Comparison of ENCODE assay signal across 24 mouse cellular contexts in genomic region chr5:146461612-146462011, GRCm38 (mm10). TPM values are rescaled to one million over a fixed set of nuclear protein-coding genes. Genes with fewer than 3 reads are reported as not detected.
DNase-seq lines count a peak whose midpoint lies in the region; ATAC-seq and TF ChIP-seq lines count a peak whose summit lies in the region.
"Had no signal": no experiment of that assay in that cellular context is flagged by ENCODE, and none has a peak within 500 bp of the region (broad histone marks: within the 10 kb centered on the region; RNA-seq: fewer than 3 reads in every experiment).

No protein-coding gene starts in this region.

- no peaks in the 10 kb centered on the region for H3K79me2 ChIP-seq in liver, adult 2 months (ENCODE audit: control insufficient read depth, insufficient read depth, low read length)

- no peak overlapping the region for H3K4me3 ChIP-seq in liver, adult 2 months (ENCODE audit: insufficient read depth, low read depth, low read length)
- H3K4me3 ChIP-seq in kidney, adult 2 months (ENCODE audit: insufficient read depth, low read depth, low read length): no peak overlapping the region
- H3K4me3 ChIP-seq in kidney, postnatal 0 days (replicated peaks; ENCODE audit: low read depth, low read length): no peak overlapping the region
- H3K4me3 ChIP-seq: embryonic facial prominence, embryonic 13.5 days; heart, embryonic 12.5 days; liver, embryonic 13.5 days; stomach, embryonic 15.5 days had no signal

- no peak overlapping the region for H3K27ac ChIP-seq in liver, adult 2 months (replicated peaks; ENCODE audit: insufficient read depth, low read depth, low read length)
- peak overlapping the region; percentile 63 for H3K27ac ChIP-seq in kidney, adult 2 months (ENCODE audit: insufficient read depth, low read depth, low read length)
- no peak overlapping the region for H3K27ac ChIP-seq in kidney, postnatal 0 days
- H3K27ac ChIP-seq: embryonic facial prominence, embryonic 13.5 days; liver, embryonic 13.5 days; stomach, embryonic 15.5 days had no signal

- TF ChIP-seq CTCF in liver, adult 2 months (IDR thresholded peaks at IDR 0.05; ENCODE audit: low read depth, low read length): no peak
- TF ChIP-seq CTCF in kidney, adult 2 months (conservative IDR thresholded peaks at IDR 0.05; ENCODE audit: insufficient read depth, insufficient read length, low read depth, low read length): no peak
- TF ChIP-seq CTCF in kidney, postnatal 0 days (IDR thresholded peaks at IDR 0.05; ENCODE audit: low read depth): no peak

- peak; percentile 47 for DNase-seq in liver, adult 2 months (ENCODE audit: extremely low read depth, low read depth, low spot score)
- DNase-seq in liver: no peak
- peak; percentile 75 for DNase-seq in kidney, adult 2 months
- peak; percentile 12 for DNase-seq in kidney, postnatal 0 days (ENCODE audit: low spot score)
- DNase-seq in lung, postnatal 14 days: peak; percentile 3
- no peak for DNase-seq in cerebellum, adult 8-10 months
- DNase-seq in layer of hippocampus, postnatal 36 days: no peak
- DNase-seq: cerebellum, adult 2 months; heart, postnatal 14 days; liver, embryonic 13.5 days; thymus, adult 18-20 months had no signal

- no peaks in the 10 kb centered on the region for H3K27me3 ChIP-seq in liver, adult 2 months (ENCODE audit: control insufficient read depth, insufficient read depth, low read length)
- H3K27me3 ChIP-seq in kidney, adult 2 months (replicated peaks; ENCODE audit: control insufficient read depth, insufficient read depth, low read length): no peaks in the 10 kb centered on the region
- H3K27me3 ChIP-seq in kidney, postnatal 0 days (ENCODE audit: insufficient read depth, low read length): no peaks in the 10 kb centered on the region
- H3K27me3 ChIP-seq: embryonic facial prominence, embryonic 13.5 days; heart, embryonic 12.5 days; liver, embryonic 13.5 days; stomach, embryonic 15.5 days had no signal

- no peaks in the 10 kb centered on the region for H3K4me1 ChIP-seq in liver, adult 2 months (ENCODE audit: control insufficient read depth, insufficient read depth, low read length)
- no peaks in the 10 kb centered on the region for H3K4me1 ChIP-seq in kidney, adult 2 months (ENCODE audit: control insufficient read depth, insufficient read depth, low read length)
- no peaks in the 10 kb centered on the region for H3K4me1 ChIP-seq in kidney, postnatal 0 days (replicated peaks; ENCODE audit: insufficient read depth, low read length)
- H3K4me1 ChIP-seq: embryonic facial prominence, embryonic 13.5 days; heart, embryonic 12.5 days; liver, embryonic 13.5 days; stomach, embryonic 15.5 days had no signal

- no peak for TF ChIP-seq POLR2A in liver, adult 2 months (IDR thresholded peaks at IDR 0.05; ENCODE audit: extremely low read depth, insufficient read depth, low read length)
- TF ChIP-seq POLR2A in kidney, adult 2 months (IDR thresholded peaks at IDR 0.05; ENCODE audit: low read depth, low read length): no peak

- no peaks in the 10 kb centered on the region for H3K36me3 ChIP-seq in liver, adult 2 months (ENCODE audit: control insufficient read depth, insufficient read depth, low read length)
- no peaks in the 10 kb centered on the region for H3K36me3 ChIP-seq in kidney, adult 2 months (ENCODE audit: control insufficient read depth, insufficient read depth, low read length)
- H3K36me3 ChIP-seq in kidney, postnatal 0 days (ENCODE audit: insufficient read depth, low read length): no peaks in the 10 kb centered on the region
- H3K36me3 ChIP-seq: heart, embryonic 12.5 days; liver, embryonic 13.5 days; stomach, embryonic 15.5 days had no signal

- no peak overlapping the region for H3K9ac ChIP-seq in liver, adult 2 months (ENCODE audit: low read depth, low read length)
- no peak overlapping the region for H3K9ac ChIP-seq in kidney, postnatal 0 days (ENCODE audit: low read depth, low read length)
- H3K9ac ChIP-seq: embryonic facial prominence, embryonic 13.5 days; heart, embryonic 12.5 days; liver, embryonic 13.5 days; stomach, embryonic 15.5 days had no signal

- no peaks in the 10 kb centered on the region for H3K9me3 ChIP-seq in kidney, postnatal 0 days (replicated peaks; ENCODE audit: low read length)
- H3K9me3 ChIP-seq: embryonic facial prominence, embryonic 13.5 days; heart, embryonic 12.5 days; liver, embryonic 13.5 days; stomach, embryonic 15.5 days had no signal

- ATAC-seq in kidney, postnatal 0 days (replicated peaks; ENCODE audit: low FRiP score, low read depth): no peak
- ATAC-seq in erythroid progenitor cell, adult 5-6 weeks (replicated peaks; ENCODE audit: low FRiP score, poor library complexity, severe bottlenecking): no peak
- ATAC-seq: hindbrain, embryonic 16.5 days; intestine, embryonic 16.5 days; midbrain, embryonic 16.5 days had no signal

- WGBS in liver, adult 2 months: 45% methylated on average over 8 of the region's 8 CpGs
- 33% methylated on average over 8 of the region's 8 CpGs for WGBS in kidney, adult 2 months
- WGBS in kidney, postnatal 0 days: 47% methylated on average over 8 of the region's 8 CpGs

- no peak overlapping the region for H3K4me2 ChIP-seq in kidney, postnatal 0 days (ENCODE audit: low read length)
- H3K4me2 ChIP-seq: embryonic facial prominence, embryonic 13.5 days; heart, embryonic 12.5 days; liver, embryonic 13.5 days; stomach, embryonic 15.5 days had no signal

RNA-seq across cellular contexts. Expression of gene Gm6408, which starts 20.2 kb away (rescaled TPM):
- total RNA-seq in liver, adult 2 months (2014; rRNA removed): not detected in 2 replicates
- polyA plus RNA-seq in liver, adult 2 months (2012; rRNA removed): not detected in 2 replicates
- polyA plus RNA-seq in kidney, adult 2 months (2012; rRNA removed): not detected in 2 replicates
- not detected in 2 replicates for polyA plus RNA-seq in kidney, postnatal 0 days (2015; fragmentation: Nextera tagmentation; extraction: Ambion mirVana)
- total RNA-seq in erythroid progenitor cell, adult 5-6 weeks (2015; ENCODE audit: low replicate concordance): not detected in 2 replicates
- not detected in 2 replicates for total RNA-seq in erythroid progenitor cell, adult 5-6 weeks (2017; ENCODE audit: low replicate concordance)
- not detected for total RNA-seq in layer of hippocampus, postnatal 36 days (2021)
- total RNA-seq: adrenal gland, postnatal 4 days; gastrocnemius, adult 8-10 months; granulocyte monocyte progenitor cell, adult 5-6 weeks; heart, postnatal 14 days; left cerebral cortex, adult 8-10 months had no signal
- polyA plus RNA-seq: embryonic facial prominence, embryonic 13.5 days; heart, embryonic 12.5 days; hindbrain, embryonic 16.5 days; intestine, embryonic 16.5 days; limb, embryonic 11.5 days; liver, embryonic 13.5 days; lung, embryonic 16.5 days; midbrain, embryonic 16.5 days; stomach, embryonic 15.5 days had no signal

RNA-seq across cellular contexts. Expression of gene Gm6370, which starts 29.6 kb away (rescaled TPM):
- total RNA-seq in liver, adult 2 months (2014; rRNA removed): not detected in 2 replicates
- polyA plus RNA-seq in liver, adult 2 months (2012; rRNA removed): not detected in 2 replicates
- polyA plus RNA-seq in kidney, adult 2 months (2012; rRNA removed): not detected in 2 replicates
- not detected in 2 replicates for polyA plus RNA-seq in kidney, postnatal 0 days (2015; fragmentation: Nextera tagmentation; extraction: Ambion mirVana)
- not detected in 2 replicates for total RNA-seq in erythroid progenitor cell, adult 5-6 weeks (2015; ENCODE audit: low replicate concordance)
- not detected in 2 replicates for total RNA-seq in erythroid progenitor cell, adult 5-6 weeks (2017; ENCODE audit: low replicate concordance)
- total RNA-seq in layer of hippocampus, postnatal 36 days (2021): not detected
- total RNA-seq: adrenal gland, postnatal 4 days; gastrocnemius, adult 8-10 months; granulocyte monocyte progenitor cell, adult 5-6 weeks; heart, postnatal 14 days; left cerebral cortex, adult 8-10 months had no signal
- polyA plus RNA-seq: cerebellum, adult 2 months; embryonic facial prominence, embryonic 13.5 days; heart, embryonic 12.5 days; hindbrain, embryonic 16.5 days; intestine, embryonic 16.5 days; limb, embryonic 11.5 days; liver, embryonic 13.5 days; lung, embryonic 16.5 days; midbrain, embryonic 16.5 days; stomach, embryonic 15.5 days had no signal

RNA-seq across cellular contexts. Expression of gene 4930449I24Rik, which starts 40.6 kb away (rescaled TPM):
- total RNA-seq in liver, adult 2 months (2014; rRNA removed): not detected in 2 replicates
- not detected in 2 replicates for polyA plus RNA-seq in liver, adult 2 months (2012; rRNA removed)
- not detected in 2 replicates for polyA plus RNA-seq in kidney, adult 2 months (2012; rRNA removed)
- polyA plus RNA-seq in kidney, postnatal 0 days (2015; fragmentation: Nextera tagmentation; extraction: Ambion mirVana): not detected in 2 replicates
- not detected in 2 replicates for total RNA-seq in erythroid progenitor cell, adult 5-6 weeks (2015; ENCODE audit: low replicate concordance)
- total RNA-seq in erythroid progenitor cell, adult 5-6 weeks (2017; ENCODE audit: low replicate concordance): not detected in 2 replicates
- total RNA-seq in layer of hippocampus, postnatal 36 days (2021): not detected
- total RNA-seq: adrenal gland, postnatal 4 days; gastrocnemius, adult 8-10 months; granulocyte monocyte progenitor cell, adult 5-6 weeks; heart, postnatal 14 days; left cerebral cortex, adult 8-10 months had no signal
- polyA plus RNA-seq: cerebellum, adult 2 months; embryonic facial prominence, embryonic 13.5 days; heart, embryonic 12.5 days; hindbrain, embryonic 16.5 days; intestine, embryonic 16.5 days; limb, embryonic 11.5 days; liver, embryonic 13.5 days; lung, embryonic 16.5 days; midbrain, embryonic 16.5 days; stomach, embryonic 15.5 days had no signal

RNA-seq across cellular contexts. Expression of gene Gm3402, which starts 52.3 kb away (rescaled TPM):
- not detected in 2 replicates for total RNA-seq in liver, adult 2 months (2014; rRNA removed)
- not detected in 2 replicates for polyA plus RNA-seq in liver, adult 2 months (2012; rRNA removed)
- not detected in 2 replicates for polyA plus RNA-seq in kidney, adult 2 months (2012; rRNA removed)
- polyA plus RNA-seq in kidney, postnatal 0 days (2015; fragmentation: Nextera tagmentation; extraction: Ambion mirVana): not detected in 2 replicates
- total RNA-seq in erythroid progenitor cell, adult 5-6 weeks (2015; ENCODE audit: low replicate concordance): not detected in 2 replicates
- not detected in 2 replicates for total RNA-seq in erythroid progenitor cell, adult 5-6 weeks (2017; ENCODE audit: low replicate concordance)
- not detected for total RNA-seq in layer of hippocampus, postnatal 36 days (2021)
- total RNA-seq: adrenal gland, postnatal 4 days; gastrocnemius, adult 8-10 months; granulocyte monocyte progenitor cell, adult 5-6 weeks; heart, postnatal 14 days; left cerebral cortex, adult 8-10 months had no signal
- polyA plus RNA-seq: cerebellum, adult 2 months; embryonic facial prominence, embryonic 13.5 days; heart, embryonic 12.5 days; hindbrain, embryonic 16.5 days; intestine, embryonic 16.5 days; limb, embryonic 11.5 days; liver, embryonic 13.5 days; lung, embryonic 16.5 days; midbrain, embryonic 16.5 days; stomach, embryonic 15.5 days had no signal

Comparison
In these comparisons a context has a peak if more than half of its experiments do, and no peak if none do; other contexts are left out.
1. DNase-seq: peak in liver, adult 2 months (single experiment), kidney, adult 2 months (single experiment), kidney, postnatal 0 days (single experiment) and lung, postnatal 14 days (single experiment); none in liver (single experiment), cerebellum, adult 8-10 months (single experiment) and layer of hippocampus, postnatal 36 days (0 of 2).